Mouse (Mus musculus): ENCODE results near the gene Mbtps1.

DNA sequence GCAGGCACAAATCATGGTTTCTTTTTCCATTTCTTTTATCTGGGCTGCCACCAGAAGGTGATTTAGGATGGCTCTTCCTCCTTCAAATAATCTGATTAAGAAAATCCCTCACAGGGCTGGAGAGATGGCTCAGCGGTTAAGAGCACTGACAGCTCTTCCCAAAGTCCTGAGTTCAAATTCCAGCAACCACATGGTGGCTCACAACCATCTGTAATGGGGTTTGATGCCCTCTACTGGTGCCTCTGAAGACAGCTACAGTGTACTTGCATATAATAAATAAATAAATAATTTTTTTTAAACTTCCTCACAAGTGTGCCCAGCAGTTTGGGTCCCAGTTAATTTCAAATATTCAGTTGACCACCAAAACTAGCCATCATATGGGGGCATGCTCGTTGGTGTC, 47.7 kb upstream of the Mbtps1 start:
- TF ChIP-seq CTCF (IDR thresholded peaks at IDR 0.05; ENCODE audit: low read depth) (peak; percentile 56), EP300 (optimal IDR thresholded peaks at IDR 0.05) (no peak)

Data from stomach, postnatal 0 days (tissue).